Comparison of ENCODE assay signal across 18 mouse cellular contexts in the genomic region with DNA sequence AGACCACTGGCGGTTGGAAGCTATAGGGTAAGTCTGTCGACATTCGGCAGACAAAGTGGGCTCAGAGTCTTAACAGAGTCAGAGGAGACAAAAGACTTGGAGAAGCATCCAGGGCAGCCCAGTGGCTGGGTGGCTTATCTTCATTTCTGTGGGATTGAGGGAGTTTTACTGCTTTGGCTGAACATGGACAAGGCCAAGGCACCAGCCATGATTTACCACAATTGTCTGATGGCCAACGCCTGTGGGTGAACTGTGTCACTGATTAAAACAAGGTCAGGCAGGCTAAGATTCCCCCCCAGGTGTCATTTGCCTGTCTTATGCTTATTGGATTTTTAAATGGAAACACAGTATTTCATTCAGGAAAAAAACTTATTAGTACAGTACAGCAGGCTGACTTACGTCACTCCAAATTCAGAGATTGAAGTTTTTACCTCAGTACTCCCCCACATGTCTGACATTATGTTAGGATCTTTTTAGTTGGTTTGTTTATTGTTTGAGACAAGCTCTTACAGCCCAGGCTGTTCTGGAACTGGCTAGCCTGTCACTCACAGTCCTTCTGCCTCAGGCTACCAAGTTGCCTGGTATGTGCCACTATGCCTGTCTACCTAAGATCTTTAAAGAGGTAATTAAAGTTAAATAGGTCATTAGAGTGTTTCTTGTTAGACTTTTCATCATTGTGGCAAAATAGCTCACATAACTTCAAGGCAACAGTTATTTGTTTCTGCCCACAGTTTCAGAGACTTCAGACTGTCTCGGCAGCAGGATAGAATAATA. TPM values are rescaled to one million over a fixed set of nuclear protein-coding genes. Genes with fewer than 3 reads are reported as not detected.
DNase-seq lines count a peak whose midpoint lies in the region; ATAC-seq and TF ChIP-seq lines count a peak whose summit lies in the region.
"Had no signal": no experiment of that assay in that cellular context is flagged by ENCODE, and none has a peak within 500 bp of the region (broad histone marks: within the 10 kb centered on the region; RNA-seq: fewer than 3 reads in every experiment).

No protein-coding gene starts in this region.

- peak overlapping the region; percentile 84; the same call in 1 of the 2 replicates for H3K27ac ChIP-seq in kidney, adult 2 months (ENCODE audit: insufficient read depth, low read depth, low read length)
- H3K27ac ChIP-seq in stomach, embryonic 16.5 days (ENCODE audit: low read length): 0 out of 2 replicates have a peak overlapping the region, but pooled peaks have one; percentile 11
- no peak overlapping the region for H3K27ac ChIP-seq in stomach, postnatal 0 days (replicated peaks)
- 0 out of 2 replicates have a peak overlapping the region, but pooled peaks have one; percentile 71 for H3K27ac ChIP-seq in embryonic fibroblast, embryonic 13.5 days (ENCODE audit: insufficient read depth, low read length)
- no peak overlapping the region for H3K27ac ChIP-seq in intestine, embryonic 15.5 days
- H3K27ac ChIP-seq: embryonic facial prominence, embryonic 15.5 days; heart, embryonic 13.5 days; hindbrain, embryonic 13.5 days; liver, embryonic 12.5 days; midbrain, embryonic 10.5 days had no signal

- no peak for TF ChIP-seq POLR2A in kidney, adult 2 months (IDR thresholded peaks at IDR 0.05; ENCODE audit: low read depth, low read length)
- no peak for TF ChIP-seq POLR2A in embryonic fibroblast, embryonic 13.5 days (IDR thresholded peaks at IDR 0.05; ENCODE audit: low read depth, low read length)

- no peak for ATAC-seq in stomach, embryonic 16.5 days (ENCODE audit: insufficient read depth, low FRiP score)
- no peak for ATAC-seq in stomach, postnatal 0 days (ENCODE audit: low FRiP score, low TSS enrichment)
- ATAC-seq in erythroid progenitor cell, adult 5-6 weeks (replicated peaks; ENCODE audit: low FRiP score, poor library complexity, severe bottlenecking): no peak
- ATAC-seq in intestine, embryonic 15.5 days: no peak
- ATAC-seq: liver, embryonic 12.5 days had no signal

- TF ChIP-seq CTCF in kidney, adult 2 months (conservative IDR thresholded peaks at IDR 0.05; ENCODE audit: insufficient read depth, insufficient read length, low read depth, low read length): no peak
- no peak for TF ChIP-seq CTCF in stomach, postnatal 0 days (IDR thresholded peaks at IDR 0.05; ENCODE audit: low read depth)
- TF ChIP-seq CTCF in embryonic fibroblast, embryonic 13.5 days (IDR thresholded peaks at IDR 0.05; ENCODE audit: borderline replicate concordance, insufficient read depth, low read length): no peak

- H3K27me3 ChIP-seq in kidney, adult 2 months (replicated peaks; ENCODE audit: control insufficient read depth, insufficient read depth, low read length): no peaks in the 10 kb centered on the region
- H3K27me3 ChIP-seq in stomach, embryonic 16.5 days (ENCODE audit: control insufficient read depth, insufficient read depth, low read length): no peaks in the 10 kb centered on the region
- H3K27me3 ChIP-seq in stomach, postnatal 0 days (ENCODE audit: control insufficient read depth, insufficient read depth, low read length): no peaks in the 10 kb centered on the region
- H3K27me3 ChIP-seq in intestine, embryonic 15.5 days (replicated peaks): no peaks in the 10 kb centered on the region
- H3K27me3 ChIP-seq: embryonic facial prominence, embryonic 15.5 days; heart, embryonic 13.5 days; hindbrain, embryonic 13.5 days; liver, embryonic 12.5 days; Patski had no signal

- no peak for DNase-seq in kidney, adult 2 months
- DNase-seq in kidney, postnatal 36 days: no peak
- no peak for DNase-seq in stomach, postnatal 0 days (ENCODE audit: low spot score)
- DNase-seq: cerebellum, postnatal 25 days; embryo, embryonic 11 days; kidney, postnatal 10 days; lung, postnatal 4 days; retina, postnatal 1 day had no signal

- H3K9me3 ChIP-seq in stomach, embryonic 16.5 days (replicated peaks; ENCODE audit: control insufficient read depth, low read length): no peaks in the 10 kb centered on the region
- no peaks in the 10 kb centered on the region for H3K9me3 ChIP-seq in stomach, postnatal 0 days (ENCODE audit: control insufficient read depth, low read length)
- H3K9me3 ChIP-seq in intestine, embryonic 15.5 days: no peaks in the 10 kb centered on the region
- H3K9me3 ChIP-seq: embryonic facial prominence, embryonic 15.5 days; heart, embryonic 13.5 days; hindbrain, embryonic 13.5 days; liver, embryonic 12.5 days; midbrain, embryonic 10.5 days had no signal

- H3K4me1 ChIP-seq in kidney, adult 2 months (ENCODE audit: control insufficient read depth, insufficient read depth, low read length): peaks cover 5% of the 10 kb centered on the region; the same call in 1 of the 2 replicates
- peaks cover 13% of the 10 kb centered on the region for H3K4me1 ChIP-seq in stomach, embryonic 16.5 days (ENCODE audit: control insufficient read depth, insufficient read depth, low read length)
- H3K4me1 ChIP-seq in stomach, postnatal 0 days (replicated peaks; ENCODE audit: control insufficient read depth, insufficient read depth): no peaks in the 10 kb centered on the region
- H3K4me1 ChIP-seq in embryonic fibroblast, embryonic 13.5 days (ENCODE audit: control insufficient read depth, insufficient read depth, low read length): peaks cover 17% of the 10 kb centered on the region
- H3K4me1 ChIP-seq in intestine, embryonic 15.5 days (replicated peaks): 0 out of 2 replicates have a peak, but pooled peaks cover 9% of the 10 kb centered on the region
- H3K4me1 ChIP-seq: liver, embryonic 12.5 days had no signal

- no peak overlapping the region for H3K9ac ChIP-seq in stomach, embryonic 16.5 days (ENCODE audit: low read length)
- H3K9ac ChIP-seq in stomach, postnatal 0 days (ENCODE audit: low read length): no peak overlapping the region
- H3K9ac ChIP-seq in intestine, embryonic 15.5 days: no peak overlapping the region
- H3K9ac ChIP-seq: embryonic facial prominence, embryonic 15.5 days; heart, embryonic 13.5 days; hindbrain, embryonic 13.5 days; liver, embryonic 12.5 days had no signal

- no peak for TF ChIP-seq EP300 in stomach, postnatal 0 days (optimal IDR thresholded peaks at IDR 0.05)

- no peaks in the 10 kb centered on the region for H3K36me3 ChIP-seq in kidney, adult 2 months (ENCODE audit: control insufficient read depth, insufficient read depth, low read length)
- H3K36me3 ChIP-seq in stomach, embryonic 16.5 days (ENCODE audit: control insufficient read depth, insufficient read depth, low read length): no peaks in the 10 kb centered on the region
- H3K36me3 ChIP-seq in stomach, postnatal 0 days (ENCODE audit: control insufficient read depth, insufficient read depth, low read length): no peaks in the 10 kb centered on the region
- no peaks in the 10 kb centered on the region for H3K36me3 ChIP-seq in intestine, embryonic 15.5 days
- H3K36me3 ChIP-seq: embryonic facial prominence, embryonic 15.5 days; heart, embryonic 13.5 days; hindbrain, embryonic 13.5 days; liver, embryonic 12.5 days; midbrain, embryonic 10.5 days had no signal

- 84% methylated on average over 6 of the region's 6 CpGs for WGBS in kidney, adult 2 months
- 83% methylated on average over 6 of the region's 6 CpGs for WGBS in stomach, embryonic 16.5 days
- 86% methylated on average over 6 of the region's 6 CpGs for WGBS in stomach, postnatal 0 days
- 81% methylated on average over 6 of the region's 6 CpGs for WGBS in intestine, embryonic 15.5 days

- H3K4me3 ChIP-seq in kidney, adult 2 months (ENCODE audit: insufficient read depth, low read depth, low read length): no peak overlapping the region
- no peak overlapping the region for H3K4me3 ChIP-seq in stomach, embryonic 16.5 days (replicated peaks; ENCODE audit: low read length)
- no peak overlapping the region for H3K4me3 ChIP-seq in stomach, postnatal 0 days (ENCODE audit: low read depth, low read length)
- no peak overlapping the region for H3K4me3 ChIP-seq in embryonic fibroblast, embryonic 13.5 days (ENCODE audit: insufficient read depth, low read length)
- no peak overlapping the region for H3K4me3 ChIP-seq in intestine, embryonic 15.5 days (replicated peaks)
- H3K4me3 ChIP-seq: embryonic facial prominence, embryonic 15.5 days; heart, embryonic 13.5 days; hindbrain, embryonic 13.5 days; liver, embryonic 12.5 days; midbrain, embryonic 10.5 days had no signal

- no peak overlapping the region for H3K4me2 ChIP-seq in stomach, embryonic 16.5 days (ENCODE audit: low read depth, low read length)
- no peak overlapping the region for H3K4me2 ChIP-seq in stomach, postnatal 0 days (replicated peaks; ENCODE audit: low read depth)
- no peak overlapping the region for H3K4me2 ChIP-seq in intestine, embryonic 15.5 days (replicated peaks)
- H3K4me2 ChIP-seq: embryonic facial prominence, embryonic 15.5 days; heart, embryonic 13.5 days; hindbrain, embryonic 13.5 days; liver, embryonic 12.5 days had no signal

RNA-seq across cellular contexts. Expression of gene Tns3, which starts 11.6 kb away (rescaled TPM):
- 63.7 and 70.5 TPM in 2 replicates for polyA plus RNA-seq in kidney, adult 2 months (2012; rRNA removed)
- polyA plus RNA-seq in stomach, embryonic 16.5 days (2015; fragmentation: Nextera tagmentation; extraction: Ambion mirVana): 28.0 and 30.4 TPM in 2 replicates
- polyA plus RNA-seq in stomach, postnatal 0 days (2015; fragmentation: Nextera tagmentation; extraction: Ambion mirVana): 10.4 and 10.5 TPM in 2 replicates
- polyA plus RNA-seq in embryonic fibroblast, embryonic 13.5 days (2011; ENCODE audit: insufficient read length, low read depth, missing spikeins): 96.5 and 113 TPM in 2 replicates
- 6.1 and 6.3 TPM in 2 replicates for total RNA-seq in erythroid progenitor cell, adult 5-6 weeks (2015; ENCODE audit: low replicate concordance)
- total RNA-seq in erythroid progenitor cell, adult 5-6 weeks (2017; ENCODE audit: low replicate concordance): 1.7 and 5.1 TPM in 2 replicates
- 21.1 and 22.9 TPM in 2 replicates for polyA plus RNA-seq in intestine, embryonic 15.5 days (2015; fragmentation: Nextera tagmentation; extraction: Ambion mirVana)

Comparison
In these comparisons a context has a peak if more than half of its experiments do, and no peak if none do; other contexts are left out.
1. H3K27ac ChIP-seq: peak in kidney, adult 2 months (single experiment), stomach, embryonic 16.5 days (single experiment) and embryonic fibroblast, embryonic 13.5 days (single experiment); none in stomach, postnatal 0 days (single experiment) and intestine, embryonic 15.5 days (single experiment).